Mouse (Mus musculus): ENCODE data around the gene Cox16.
"Not testable (repeated sequence)": the region's sequence is repeated elsewhere in the genome, so short reads cannot be mapped to it uniquely, and the experiment has no call there.

Gene Cox16

GRCm38 (mm10) chr12:81484727-81485191 lies at the start of gene Cox16:
Gene Cox16, minus strand, starts transcription at chr12:81485127.
- TF ChIP-seq GATA4 (IDR thresholded peaks at IDR 0.05; ENCODE audit: insufficient replicate concordance, low read length) = peak; percentile 98; the same call in 1 of the 2 replicates

- no peak for TF ChIP-seq GATA4 (IDR thresholded peaks at IDR 0.05; ENCODE audit: insufficient replicate concordance, low read length)
Measured at GRCm38 (mm10) chr12:81533029-81533419, 48.1 kb upstream of the Cox16 start.

- TF ChIP-seq GATA4 (IDR thresholded peaks at IDR 0.05; ENCODE audit: insufficient replicate concordance, low read length) = no peak
Measured at GRCm38 (mm10) chr12:81532316-81533028, 47.5 kb upstream of the Cox16 start, which contains the start of the genes Gm20498 and Synj2bp. Gene Gm20498, minus strand, starts transcription at chr12:81532905. Gene Synj2bp, minus strand, starts transcription at chr12:81532911.

GRCm38 (mm10) chr12:81490491-81490890 lies 5.6 kb upstream of the Cox16 start:
- TF ChIP-seq GATA4 (IDR thresholded peaks at IDR 0.05; ENCODE audit: insufficient replicate concordance, low read length) = no peak

- no peak for TF ChIP-seq GATA4 (IDR thresholded peaks at IDR 0.05; ENCODE audit: insufficient replicate concordance, low read length)
Measured at GRCm38 (mm10) chr12:81485311-81485710, 384 bp upstream of the Cox16 start.

- no peak for TF ChIP-seq GATA4 (IDR thresholded peaks at IDR 0.05; ENCODE audit: insufficient replicate concordance, low read length)
Measured at GRCm38 (mm10) chr12:81484212-81484611, 715 bp downstream of the Cox16 start.

- no peak for TF ChIP-seq GATA4 (IDR thresholded peaks at IDR 0.05; ENCODE audit: insufficient replicate concordance, low read length)
Measured at GRCm38 (mm10) chr12:81483656-81484055, 1.3 kb downstream of the Cox16 start.

GRCm38 (mm10) chr12:81421846-81422245 lies 63.1 kb downstream of the Cox16 start, which contains the start of gene Adam4:
Gene Adam4, minus strand, starts transcription at chr12:81421946.
- no peak for TF ChIP-seq GATA4 (IDR thresholded peaks at IDR 0.05; ENCODE audit: insufficient replicate concordance, low read length)

- no peak for TF ChIP-seq GATA4 (IDR thresholded peaks at IDR 0.05; ENCODE audit: insufficient replicate concordance, low read length)
Measured at GRCm38 (mm10) chr12:81413211-81413610, 71.7 kb downstream of the Cox16 start.

GRCm38 (mm10) chr12:81408966-81409365 lies 76.0 kb downstream of the Cox16 start:
- no peak for TF ChIP-seq GATA4 (IDR thresholded peaks at IDR 0.05; ENCODE audit: insufficient replicate concordance, low read length)

- TF ChIP-seq GATA4 (IDR thresholded peaks at IDR 0.05; ENCODE audit: insufficient replicate concordance, low read length) = no peak
Measured at GRCm38 (mm10) chr12:81402187-81402586, 82.7 kb downstream of the Cox16 start.

- TF ChIP-seq GATA4 (IDR thresholded peaks at IDR 0.05; ENCODE audit: insufficient replicate concordance, low read length) = not testable (repeated sequence)
Measured at GRCm38 (mm10) chr12:81379364-81379763, 105.6 kb downstream of the Cox16 start, which contains the start of gene Gm4787. Gene Gm4787, minus strand, starts transcription at chr12:81379464.

GRCm38 (mm10) chr12:81333841-81334240 lies 151.1 kb downstream of the Cox16 start:
- TF ChIP-seq GATA4 (IDR thresholded peaks at IDR 0.05; ENCODE audit: insufficient replicate concordance, low read length) = no peak

- TF ChIP-seq GATA4 (IDR thresholded peaks at IDR 0.05; ENCODE audit: insufficient replicate concordance, low read length) = no peak
Measured at GRCm38 (mm10) chr12:81332875-81333421, 152.0 kb downstream of the Cox16 start, which contains the start of gene Slc8a3. Gene Slc8a3, minus strand, starts transcription at chr12:81333180.

- TF ChIP-seq GATA4 (IDR thresholded peaks at IDR 0.05; ENCODE audit: insufficient replicate concordance, low read length) = no peak
Measured at GRCm38 (mm10) chr12:81331937-81332874, 152.7 kb downstream of the Cox16 start.

Data from liver, adult (tissue).